Mouse (Mus musculus) megakaryocyte progenitor cell, adult 5-6 weeks (primary cell): Measurements from ENCODE around the gene Clec4n. TPM values are rescaled to one million over a fixed set of nuclear protein-coding genes. Genes with fewer than 3 reads are reported as not detected.
"Not testable (repeated sequence)": the region's sequence is repeated elsewhere in the genome, so short reads cannot be mapped to it uniquely, and the experiment has no call there.

Source experiments
- ATAC-seq: replicated peaks from 2 replicates; pipeline ENCODE4 v1.8.0; 2016; ENCODE audit warnings: mild to moderate bottlenecking, moderate TSS enrichment, inconsistent platforms; ENCODE audit not compliant: poor library complexity
- total RNA-seq, 2 experiments: library from RNA; stranded (forward) in 1 of 2; stranded (reverse) in 1 of 2; fragments of 157-497, 149-512 nt in 1 of 2; fragments of 200-1000 nt in 1 of 2; gene quantifications; 2 replicates each; pipeline versions ENCODE4 v1.2.3 to v1.2.4; 2015 to 2017

Gene Clec4n
- total RNA-seq, 2 experiments from 2014 or later: 0.81 to 1.2 TPM

- ATAC-seq: peak; percentile 70
These were observed 60.1 kb downstream of the Clec4n start, which contains the start of gene Clec4e for GRCm38 (mm10) chr6:123289753-123290152. Clec4e (minus strand) TSS chr6:123289870.

- peak; percentile 73 for ATAC-seq
These were observed 63.2 kb downstream of the Clec4n start for GRCm38 (mm10) chr6:123292751-123293400.

- ATAC-seq: not testable (repeated sequence)
These were observed 63.9 kb downstream of the Clec4n start for GRCm38 (mm10) chr6:123293509-123293908.

Other genes starting within 250 kb of the Clec4n start
- not detected in 2 replicates for gene Clec4a4, start 239.5 kb upstream of the Clec4n start, total RNA-seq (2015)
- gene Clec4a4, start 239.5 kb upstream of the Clec4n start, total RNA-seq (2017): not detected in 2 replicates
- 0.74 and 1.1 TPM in 2 replicates for gene Clec4b1, start 179.9 kb upstream of the Clec4n start, total RNA-seq (2015)
- 2.4 and 3.4 TPM in 2 replicates for gene Clec4b1, start 179.9 kb upstream of the Clec4n start, total RNA-seq (2017)
- gene Clec4a2, start 123.4 kb upstream of the Clec4n start, total RNA-seq (2015): 80.3 and 116 TPM in 2 replicates
- 53.9 and 91.2 TPM in 2 replicates for gene Clec4a2, start 123.4 kb upstream of the Clec4n start, total RNA-seq (2017)
- gene Clec4b2, start 57.0 kb upstream of the Clec4n start, total RNA-seq (2015): 6.5 and 11.4 TPM in 2 replicates
- 10.7 and 13.6 TPM in 2 replicates for gene Clec4b2, start 57.0 kb upstream of the Clec4n start, total RNA-seq (2017)
- 10.5 and 11.3 TPM in 2 replicates for gene Clec4d, start 32.3 kb downstream of the Clec4n start, total RNA-seq (2015)
- gene Clec4d, start 32.3 kb downstream of the Clec4n start, total RNA-seq (2017): 4.1 and 15.2 TPM in 2 replicates
- 17.8 and 19.3 TPM in 2 replicates for gene Clec4e, start 60.0 kb downstream of the Clec4n start, total RNA-seq (2015)
- 17.2 and 19.6 TPM in 2 replicates for gene Clec4e, start 60.0 kb downstream of the Clec4n start, total RNA-seq (2017)
- not detected in 2 replicates for gene Vmn2r19, start 78.5 kb downstream of the Clec4n start, total RNA-seq (2015)
- gene Vmn2r19, start 78.5 kb downstream of the Clec4n start, total RNA-seq (2017): not detected in 2 replicates
- gene Vmn2r20, start 188.3 kb downstream of the Clec4n start, total RNA-seq (2015): not detected in 2 replicates
- not detected in 2 replicates for gene Vmn2r20, start 188.3 kb downstream of the Clec4n start, total RNA-seq (2017)